Mouse (Mus musculus): Measurements from ENCODE around the gene Cd93. TPM values are rescaled to one million over a fixed set of nuclear protein-coding genes. Genes with fewer than 3 reads are reported as not detected.

Gene Cd93
- total and polyA plus RNA-seq, 3 experiments: not detected

DNA sequence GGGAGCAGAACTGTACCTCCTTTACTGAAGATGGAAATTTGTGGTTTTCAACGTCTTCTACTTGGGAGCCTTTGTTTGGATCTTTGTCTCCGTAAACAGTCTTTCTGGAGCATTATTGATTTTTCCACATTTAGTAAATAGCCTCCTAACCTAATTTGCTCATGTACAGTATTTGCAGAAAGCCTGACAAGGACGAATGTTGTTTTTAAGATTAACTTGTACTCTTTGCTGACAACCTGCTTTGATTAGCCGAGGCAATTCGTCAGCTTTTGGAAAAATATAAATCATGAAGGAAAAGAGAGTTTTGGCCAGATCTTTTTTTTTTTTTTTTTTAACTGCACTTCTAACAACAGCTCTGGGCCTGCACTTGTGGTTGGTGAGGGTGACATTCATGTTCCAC lies 7.3 kb upstream of the Cd93 start:
- no peaks in the 10 kb centered on the region for H3K27me3 ChIP-seq (ENCODE audit: control insufficient read depth in 1 of 2, insufficient read depth in 2 of 2, low read length in 2 of 2)
- H3K27ac ChIP-seq (ENCODE audit: control insufficient read depth, low read depth, low read length): no peak overlapping the region
- no peaks in the 10 kb centered on the region for H3K4me1 ChIP-seq (ENCODE audit: control insufficient read depth in 1 of 2, insufficient read depth in 2 of 2, low read length in 2 of 2)
- no peaks in the 10 kb centered on the region for H3K36me3 ChIP-seq (ENCODE audit: control insufficient read depth in 1 of 2, insufficient read depth in 2 of 2, low read length in 2 of 2)
- H3K4me3 ChIP-seq (ENCODE audit: control insufficient read depth in 1 of 2, insufficient read depth in 1 of 2, low read depth in 2 of 2, low read length in 2 of 2): no peak overlapping the region
- TF ChIP-seq ZNF384 (IDR thresholded peaks at IDR 0.05; ENCODE audit: low read depth, low read length): no peak
- no peak for DNase-seq (ENCODE audit: low read depth, low spot score)
- no peaks in the 10 kb centered on the region for H3K9me3 ChIP-seq (replicated peaks; ENCODE audit: insufficient read depth, low read length)
- H3K79me2 ChIP-seq (ENCODE audit: control insufficient read depth, insufficient read depth, low read length, poor library complexity): no peaks in the 10 kb centered on the region
- H3K9ac ChIP-seq (ENCODE audit: control insufficient read depth, low read depth, low read length, poor library complexity, severe bottlenecking): no peak overlapping the region

DNA sequence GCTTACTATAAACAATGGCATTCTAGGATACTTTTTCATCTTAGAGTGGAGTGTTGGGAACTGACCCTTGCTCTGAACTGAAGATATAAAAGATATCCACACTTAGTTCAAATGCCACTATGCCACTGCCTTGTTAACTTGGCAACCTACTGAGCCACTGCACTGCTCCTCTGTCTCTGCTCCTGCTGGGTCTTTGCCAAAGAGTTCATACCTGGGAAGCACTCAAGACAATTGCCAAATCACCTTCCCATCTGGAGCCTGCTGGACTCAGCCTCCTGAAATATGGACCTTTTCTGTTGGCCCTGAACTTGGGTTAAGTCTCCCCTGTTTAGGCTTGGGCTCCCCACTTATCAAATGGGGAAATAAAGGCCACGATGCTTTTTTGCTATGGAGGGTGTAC lies 6.3 kb upstream of the Cd93 start:
- TF ChIP-seq MAFK (IDR thresholded peaks at IDR 0.05; ENCODE audit: borderline replicate concordance, low read depth, low read length): no peak
- no peak overlapping the region for H3K9ac ChIP-seq (ENCODE audit: control insufficient read depth, low read depth, low read length, poor library complexity, severe bottlenecking)
- no peak overlapping the region for H3K27ac ChIP-seq (ENCODE audit: control insufficient read depth, low read depth, low read length)
- no peaks in the 10 kb centered on the region for H3K27me3 ChIP-seq (ENCODE audit: control insufficient read depth in 1 of 2, insufficient read depth in 2 of 2, low read length in 2 of 2)
- H3K4me1 ChIP-seq (ENCODE audit: control insufficient read depth in 1 of 2, insufficient read depth in 2 of 2, low read length in 2 of 2): no peaks in the 10 kb centered on the region
- H3K9me3 ChIP-seq (replicated peaks; ENCODE audit: insufficient read depth, low read length): no peaks in the 10 kb centered on the region
- no peaks in the 10 kb centered on the region for H3K36me3 ChIP-seq (ENCODE audit: control insufficient read depth in 1 of 2, insufficient read depth in 2 of 2, low read length in 2 of 2)
- no peak for DNase-seq (ENCODE audit: low read depth, low spot score)
- no peak overlapping the region for H3K4me3 ChIP-seq (ENCODE audit: control insufficient read depth in 1 of 2, insufficient read depth in 1 of 2, low read depth in 2 of 2, low read length in 2 of 2)
- no peaks in the 10 kb centered on the region for H3K79me2 ChIP-seq (ENCODE audit: control insufficient read depth, insufficient read depth, low read length, poor library complexity)

DNA sequence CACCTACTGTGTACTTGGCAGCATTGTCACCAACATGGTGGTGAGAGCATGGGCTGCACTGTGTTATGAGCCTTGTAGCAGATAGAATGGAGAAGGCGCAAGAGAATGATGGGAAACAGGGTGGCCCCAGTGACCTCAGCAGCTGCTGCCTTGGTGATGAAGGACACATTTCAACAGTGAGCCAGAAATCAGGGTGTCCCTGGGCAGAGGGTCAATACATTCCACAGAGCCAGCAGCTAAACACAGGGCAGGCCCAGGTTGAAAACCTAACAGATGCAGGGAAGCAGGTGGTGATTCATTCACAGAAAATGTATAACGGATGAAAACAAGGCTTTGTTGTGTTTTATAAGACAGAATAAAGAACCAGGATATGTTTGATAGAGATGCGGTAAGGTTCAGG lies 3.1 kb upstream of the Cd93 start:
- Histone ChIP-seq H3K9me3 (replicated peaks; ENCODE audit: insufficient read depth, low read length) (no peaks in the 10 kb centered on the region), H3K36me3 (ENCODE audit: control insufficient read depth in 1 of 2, insufficient read depth in 2 of 2, low read length in 2 of 2) (no peaks in the 10 kb centered on the region), H3K79me2 (ENCODE audit: control insufficient read depth, insufficient read depth, low read length, poor library complexity) (no peaks in the 10 kb centered on the region), H3K9ac (ENCODE audit: control insufficient read depth, low read depth, low read length, poor library complexity, severe bottlenecking) (no peak overlapping the region), H3K4me3 (ENCODE audit: control insufficient read depth in 1 of 2, insufficient read depth in 1 of 2, low read depth in 2 of 2, low read length in 2 of 2) (no peak overlapping the region), H3K27ac (ENCODE audit: control insufficient read depth, low read depth, low read length) (no peak overlapping the region), H3K4me1 (ENCODE audit: control insufficient read depth in 1 of 2, insufficient read depth in 2 of 2, low read length in 2 of 2) (no peaks in the 10 kb centered on the region), H3K27me3 (ENCODE audit: control insufficient read depth in 1 of 2, insufficient read depth in 2 of 2, low read length in 2 of 2) (no peaks in the 10 kb centered on the region)
- no peak for TF ChIP-seq MYB (IDR thresholded peaks at IDR 0.05; ENCODE audit: low read depth, low read length)
- TF ChIP-seq CHD2 (IDR thresholded peaks at IDR 0.05; ENCODE audit: low read length): no peak
- TF ChIP-seq MEF2A (IDR thresholded peaks at IDR 0.05; ENCODE audit: extremely low read depth, insufficient replicate concordance, low read depth, low read length, poor library complexity, severe bottlenecking): no peak
- no peak for DNase-seq (ENCODE audit: low read depth, low spot score)

DNA sequence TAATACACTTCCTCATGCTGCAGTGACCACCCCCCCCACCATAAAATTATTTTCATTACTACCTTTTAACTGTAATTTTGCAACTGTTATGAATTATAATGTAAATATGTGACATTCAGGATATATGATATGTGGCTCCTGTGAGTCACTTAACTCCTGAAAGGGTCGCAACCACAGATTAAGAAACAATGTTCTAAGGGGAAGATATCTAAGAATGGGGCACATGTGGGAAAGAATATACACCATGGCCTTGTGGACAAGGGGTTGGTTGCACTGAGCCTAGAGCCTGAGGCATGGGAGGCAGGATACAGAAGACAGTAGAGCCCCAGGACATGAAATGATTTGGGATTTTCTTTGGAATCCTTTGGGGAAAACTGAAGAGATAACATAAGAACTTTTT lies 2.3 kb upstream of the Cd93 start:
- Histone ChIP-seq H3K9me3 (replicated peaks; ENCODE audit: insufficient read depth, low read length) (no peaks in the 10 kb centered on the region), H3K27ac (ENCODE audit: control insufficient read depth, low read depth, low read length) (no peak overlapping the region), H3K79me2 (ENCODE audit: control insufficient read depth, insufficient read depth, low read length, poor library complexity) (no peaks in the 10 kb centered on the region), H3K4me1 (ENCODE audit: control insufficient read depth in 1 of 2, insufficient read depth in 2 of 2, low read length in 2 of 2) (no peaks in the 10 kb centered on the region), H3K27me3 (ENCODE audit: control insufficient read depth in 1 of 2, insufficient read depth in 2 of 2, low read length in 2 of 2) (no peaks in the 10 kb centered on the region), H3K9ac (ENCODE audit: control insufficient read depth, low read depth, low read length, poor library complexity, severe bottlenecking) (no peak overlapping the region), H3K36me3 (ENCODE audit: control insufficient read depth in 1 of 2, insufficient read depth in 2 of 2, low read length in 2 of 2) (no peaks in the 10 kb centered on the region), H3K4me3 (ENCODE audit: control insufficient read depth in 1 of 2, insufficient read depth in 1 of 2, low read depth in 2 of 2, low read length in 2 of 2) (no peak overlapping the region)
- TF ChIP-seq MXI1 (IDR thresholded peaks at IDR 0.05; ENCODE audit: low read depth, low read length): no peak
- no peak for TF ChIP-seq USF2 (IDR thresholded peaks at IDR 0.05; ENCODE audit: borderline replicate concordance in 1 of 2, insufficient read depth in 1 of 2, low read depth in 1 of 2, low read length in 2 of 2)
- TF ChIP-seq ETS1 (IDR thresholded peaks at IDR 0.05; ENCODE audit: low read depth, low read length): no peak
- no peak for TF ChIP-seq MYC (IDR thresholded peaks at IDR 0.05; ENCODE audit: low read depth, low read length)
- no peak for TF ChIP-seq POLR2A (IDR thresholded peaks at IDR 0.05; ENCODE audit: control insufficient read depth in 1 of 2, insufficient read depth in 1 of 2, low read depth in 1 of 2, low read length in 2 of 2, poor library complexity in 1 of 2)
- no peak for TF ChIP-seq E2F4 (IDR thresholded peaks at IDR 0.05; ENCODE audit: borderline replicate concordance, low read depth, low read length)
- no peak for TF ChIP-seq ZMIZ1 (IDR thresholded peaks at IDR 0.05; ENCODE audit: low read depth, low read length)
- TF ChIP-seq ELF1 (IDR thresholded peaks at IDR 0.05; ENCODE audit: low read depth, low read length): no peak
- TF ChIP-seq RCOR1 (IDR thresholded peaks at IDR 0.05; ENCODE audit: low read depth, low read length): no peak
- no peak for TF ChIP-seq EP300 (IDR thresholded peaks at IDR 0.05; ENCODE audit: low read depth in 1 of 2, low read length in 2 of 2)
- TF ChIP-seq ZC3H11A (IDR thresholded peaks at IDR 0.05; ENCODE audit: low read depth, low read length): no peak
- no peak for TF ChIP-seq MEF2A (IDR thresholded peaks at IDR 0.05; ENCODE audit: extremely low read depth, insufficient replicate concordance, low read depth, low read length, poor library complexity, severe bottlenecking)
- no peak for TF ChIP-seq JUND (IDR thresholded peaks at IDR 0.05; ENCODE audit: low read depth, low read length)
- TF ChIP-seq KAT2A (conservative IDR thresholded peaks at IDR 0.05; ENCODE audit: low read depth, low read length): no peak
- TF ChIP-seq NELFE (IDR thresholded peaks at IDR 0.05; ENCODE audit: low read depth, low read length): no peak
- no peak for DNase-seq (ENCODE audit: low read depth, low spot score)
